In the genomic region with DNA sequence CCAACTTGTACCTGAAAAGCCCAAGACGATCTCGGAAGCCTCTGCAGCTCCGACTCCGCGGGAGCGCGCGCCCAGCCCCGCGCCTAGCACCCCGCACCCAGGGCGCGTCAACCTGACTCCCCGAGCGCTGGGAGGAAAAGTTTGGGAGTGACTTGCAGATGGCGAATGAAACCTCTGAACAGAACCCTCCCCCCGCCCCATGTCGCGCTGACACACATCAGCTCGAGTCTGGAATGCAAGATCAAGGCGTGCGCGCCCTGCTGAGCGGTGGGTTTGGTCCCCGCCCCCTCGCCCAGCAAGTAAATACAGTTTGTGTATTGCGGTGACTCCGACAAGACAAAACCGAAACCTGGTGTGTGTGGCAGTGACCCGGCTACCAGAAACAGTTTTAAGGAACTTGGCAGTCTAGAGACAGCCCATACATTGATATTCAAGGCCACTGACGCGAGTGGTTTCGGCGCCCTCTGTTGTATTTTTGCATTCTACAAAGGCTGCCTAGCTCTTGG, we compare ENCODE assay signal across 8 mouse cellular contexts. TPM values are rescaled to one million over a fixed set of nuclear protein-coding genes. Genes with fewer than 3 reads are reported as not detected.
DNase-seq lines count a peak whose midpoint lies in the region; ATAC-seq and TF ChIP-seq lines count a peak whose summit lies in the region.

TSS of gene Chst15 (minus strand) at position 193 of the 506 bp plus-strand sequence.

- peaks cover 29% of the 10 kb centered on the region for H3K79me2 ChIP-seq in C2C12 (ENCODE audit: control insufficient read depth, insufficient read depth)

- TF ChIP-seq CTCF in C2C12 (IDR thresholded peaks at IDR 0.05; ENCODE audit: control insufficient read depth, insufficient read depth, insufficient read length) = no peak

- no peaks in the 10 kb centered on the region for H3K27me3 ChIP-seq in C2C12 (ENCODE audit: control insufficient read depth, insufficient read depth, insufficient read length)
- H3K27me3 ChIP-seq in embryonic facial prominence, embryonic 15.5 days = no peaks in the 10 kb centered on the region
- H3K27me3 ChIP-seq in liver, embryonic 16.5 days (ENCODE audit: control insufficient read depth, insufficient read depth, low read depth, low read length) = peaks cover 25% of the 10 kb centered on the region
- no peaks in the 10 kb centered on the region for H3K27me3 ChIP-seq in neural tube, embryonic 11.5 days (ENCODE audit: control insufficient read depth, insufficient read depth, low read length)

- H3K36me3 ChIP-seq in C2C12 (ENCODE audit: control insufficient read depth, insufficient read depth) = no peaks in the 10 kb centered on the region
- no peaks in the 10 kb centered on the region for H3K36me3 ChIP-seq in embryonic facial prominence, embryonic 15.5 days
- no peaks in the 10 kb centered on the region for H3K36me3 ChIP-seq in liver, embryonic 16.5 days (ENCODE audit: control insufficient read depth, insufficient read depth)
- no peaks in the 10 kb centered on the region for H3K36me3 ChIP-seq in neural tube, embryonic 11.5 days (ENCODE audit: control insufficient read depth, insufficient read depth, low read length)

- ATAC-seq in embryonic facial prominence, embryonic 15.5 days (ENCODE audit: insufficient number of reproducible peaks, low FRiP score, low TSS enrichment, low read depth) = peak; percentile 66
- ATAC-seq in liver, embryonic 16.5 days (ENCODE audit: low read depth) = peak; percentile 52
- peak; percentile 59 for ATAC-seq in neural tube, embryonic 11.5 days (ENCODE audit: insufficient read depth, low FRiP score, low TSS enrichment)

- intact Hi-C loops in heart, postnatal 10 days (cut with DNase I) = loop anchor here (2.0 kb wide), 1 partner anchor 90 kb away; no protein-coding TSS in a partner anchor

- peak within 1 kb of the TSS; percentile 91 for H3K27ac ChIP-seq in embryonic facial prominence, embryonic 15.5 days (replicated peaks)
- H3K27ac ChIP-seq in liver, embryonic 16.5 days (ENCODE audit: low read length) = peak within 1 kb of the TSS; percentile 80
- H3K27ac ChIP-seq in neural tube, embryonic 11.5 days (ENCODE audit: low read depth, low read length) = peak within 1 kb of the TSS; percentile 94

- under 1% methylated on average over 34 of the region's 34 CpGs for WGBS in embryonic facial prominence, embryonic 15.5 days
- under 1% methylated on average over 34 of the region's 34 CpGs for WGBS in liver, embryonic 16.5 days (ENCODE audit: insufficient replicate concordance)
- WGBS in neural tube, embryonic 11.5 days = under 1% methylated on average over 34 of the region's 34 CpGs

- peaks cover 7% of the 10 kb centered on the region for H3K79me3 ChIP-seq in C2C12 (ENCODE audit: low read depth)

- H3K4me2 ChIP-seq in embryonic facial prominence, embryonic 15.5 days (replicated peaks) = peak within 1 kb of the TSS; percentile 77
- peak within 1 kb of the TSS; percentile 69 for H3K4me2 ChIP-seq in liver, embryonic 16.5 days (ENCODE audit: low read depth, low read length)
- H3K4me2 ChIP-seq in neural tube, embryonic 11.5 days (ENCODE audit: low read depth) = peak within 1 kb of the TSS; percentile 93

- peaks cover 55% of the 10 kb centered on the region for H3K4me1 ChIP-seq in embryonic facial prominence, embryonic 15.5 days
- H3K4me1 ChIP-seq in liver, embryonic 16.5 days (ENCODE audit: control insufficient read depth, low read depth, low read length) = peaks cover 15% of the 10 kb centered on the region
- peaks cover 22% of the 10 kb centered on the region for H3K4me1 ChIP-seq in neural tube, embryonic 11.5 days (ENCODE audit: control insufficient read depth, insufficient read depth, low read length)

- no peaks in the 10 kb centered on the region for H3K9me3 ChIP-seq in embryonic facial prominence, embryonic 15.5 days (replicated peaks)
- no peaks in the 10 kb centered on the region for H3K9me3 ChIP-seq in liver, embryonic 16.5 days (replicated peaks; ENCODE audit: control insufficient read depth, low read length)
- H3K9me3 ChIP-seq in neural tube, embryonic 11.5 days (ENCODE audit: control insufficient read depth, low read length) = no peaks in the 10 kb centered on the region

- peak within 1 kb of the TSS; percentile 86 for H3ac ChIP-seq in C2C12 (ENCODE audit: control insufficient read depth, insufficient read length, low read depth)

- H3K9ac ChIP-seq in embryonic facial prominence, embryonic 15.5 days = peak within 1 kb of the TSS; percentile 58
- peak within 1 kb of the TSS; percentile 62 for H3K9ac ChIP-seq in liver, embryonic 16.5 days (ENCODE audit: low read depth, low read length)
- H3K9ac ChIP-seq in neural tube, embryonic 11.5 days (ENCODE audit: low read length) = peak within 1 kb of the TSS; percentile 91

- peak; percentile 79 for DNase-seq in adrenal gland, postnatal 14 days
- DNase-seq in heart, postnatal 10 days = peak; percentile 61 to 66
- peak; percentile 77 to 88 for DNase-seq in kidney, postnatal 4 days
- DNase-seq in neural tube, embryonic 11.5 days (ENCODE audit: low spot score) = peak; percentile 84
- peak; percentile 48 for DNase-seq in testis, postnatal 10 days (ENCODE audit: low spot score)

- peak within 1 kb of the TSS; percentile 46 for H3K4me3 ChIP-seq in C2C12 (ENCODE audit: insufficient read depth, poor library complexity, severe bottlenecking)
- peak within 1 kb of the TSS; percentile 75 for H3K4me3 ChIP-seq in embryonic facial prominence, embryonic 15.5 days (replicated peaks)
- peak within 1 kb of the TSS; percentile 67 for H3K4me3 ChIP-seq in liver, embryonic 16.5 days (ENCODE audit: low read depth, low read length)
- H3K4me3 ChIP-seq in neural tube, embryonic 11.5 days (ENCODE audit: low read depth, low read length) = peak within 1 kb of the TSS; percentile 90

TF ChIP-seq in C2C12, 6 proteins besides CTCF, POLR2A, EP300 and RAD21:
- TF ChIP-seq MAX (IDR thresholded peaks at IDR 0.05) = peak; percentile 16
- peak; percentile 17 for TF ChIP-seq MYOD1 (IDR thresholded peaks at IDR 0.05; ENCODE audit: control insufficient read depth, insufficient read length, low read depth)
- no peak for TF ChIP-seq FOSL1 (IDR thresholded peaks at IDR 0.05; ENCODE audit: insufficient read depth, low read length, poor library complexity, severe bottlenecking)

RNA-seq across cellular contexts. Expression of gene Chst15, which starts in this region (rescaled TPM):
- 8.9 TPM for polyA plus RNA-seq in C2C12 (2012; fragmentation: generic; extraction: Trizol)
- total RNA-seq in adrenal gland, postnatal 14 days (2021) = 34.3 and 55.1 TPM in 2 replicates
- 24.1 and 25.6 TPM in 2 replicates for polyA plus RNA-seq in embryonic facial prominence, embryonic 15.5 days (2015; fragmentation: Nextera tagmentation; extraction: Ambion mirVana)
- 10 to 100 TPM; 15.3 to 16.7 TPM for total RNA-seq in heart, postnatal 10 days (2021)
- 5.0 and 5.9 TPM in 2 replicates for polyA plus RNA-seq in liver, embryonic 16.5 days (2015; fragmentation: Nextera tagmentation; extraction: Ambion mirVana)
- polyA plus RNA-seq in neural tube, embryonic 11.5 days (2014; fragmentation: Nextera tagmentation; extraction: Ambion mirVana) = 29.8 and 31.3 TPM in 2 replicates

Comparison
In these comparisons a context has a peak if more than half of its experiments do, and no peak if none do; other contexts are left out.
1. Peak in every context shown above with its lines: DNase-seq, ATAC-seq, H3K4me3 ChIP-seq and H3K27ac ChIP-seq.